Mouse (Mus musculus) A20 (cell line): ENCODE results near the gene Mok.
A peak's percentile ranks its signal among the peaks of the same experiment; 100 is the strongest.

ENCODE experiments used
- DNase-seq: peaks from one replicate; pipeline ENCODE4 v3.0.0-alpha.2; 2011; ENCODE audit warnings: low read depth, low spot score

Gene Mok

GRCm38 (mm10) chr12:110770479-110771247, 70.1 kb downstream of the Mok start:
- DNase-seq: no peak

- no peak for DNase-seq
Measured at GRCm38 (mm10) chr12:110769660-110770297, 71.0 kb downstream of the Mok start.

GRCm38 (mm10) chr12:110768562-110768961, 72.2 kb downstream of the Mok start:
- no peak for DNase-seq

GRCm38 (mm10) chr12:110764531-110764930, 76.2 kb downstream of the Mok start:
- DNase-seq: no peak

GRCm38 (mm10) chr12:110762321-110762720, 78.4 kb downstream of the Mok start:
- DNase-seq: peak; percentile 39

- DNase-seq: no peak
Measured at GRCm38 (mm10) chr12:110758932-110759331, 81.8 kb downstream of the Mok start.
